Mouse (Mus musculus) neural tube, embryonic 11.5 days (tissue): ENCODE data around the gene Efcab14. TPM values are rescaled to one million over a fixed set of nuclear protein-coding genes. Genes with fewer than 3 reads are reported as not detected.
A peak's percentile ranks its signal among the peaks of the same experiment; 100 is the strongest.

Experiments
- ATAC-seq: fragments of 200-750 bp; cut with Nextera tagmentation; 2 replicates; pipeline ENCODE4 v1.8.0; 2017; ENCODE audit warnings: moderate number of reproducible peaks, mild to moderate bottlenecking, moderate TSS enrichment, moderate library complexity; ENCODE audit not compliant: insufficient read depth, low FRiP score, low TSS enrichment
- DNase-seq: peaks from one replicate; pipeline ENCODE4 v3.0.0-alpha.2; 2015; ENCODE audit warnings: low spot score
- H3K27ac ChIP-seq: fragments of 300-500 bp; sonication (generic); 2 replicates; pipeline ENCODE4 v1.5.1; 2014; ENCODE audit warnings: low read depth, mild to moderate bottlenecking, low read length
- H3K27me3 ChIP-seq: fragments of 300-500 bp; sonication (generic); 2 replicates; pipeline ENCODE4 v1.6.1; 2014; ENCODE audit warnings: mild to moderate bottlenecking, low read length, mixed read lengths; ENCODE audit not compliant: control insufficient read depth, insufficient read depth
- H3K36me3 ChIP-seq: fragments of 300-500 bp; sonication (generic); 2 replicates; pipeline ENCODE4 v1.6.1; 2014; ENCODE audit warnings: mild to moderate bottlenecking, low read length, moderate library complexity, mixed read lengths; ENCODE audit not compliant: control insufficient read depth, insufficient read depth
- H3K4me1 ChIP-seq: fragments of 300-500 bp; sonication (generic); 2 replicates; pipeline ENCODE4 v1.6.1; 2014; ENCODE audit warnings: low read length, mixed read lengths; ENCODE audit not compliant: control insufficient read depth, insufficient read depth
- H3K4me2 ChIP-seq: fragments of 300-500 bp; sonication (generic); 2 replicates; pipeline ENCODE4 v1.6.1; 2014; ENCODE audit warnings: low read depth, mild to moderate bottlenecking, moderate library complexity
- H3K4me3 ChIP-seq: fragments of 300-500 bp; sonication (generic); 2 replicates; pipeline ENCODE4 v1.5.1; 2014; ENCODE audit warnings: low read depth, low read length
- H3K9ac ChIP-seq: fragments of 300-500 bp; sonication (generic); 2 replicates; pipeline ENCODE4 v1.6.1; 2014; ENCODE audit warnings: mild to moderate bottlenecking, low read length
- H3K9me3 ChIP-seq: fragments of 300-500 bp; sonication (generic); 2 replicates; pipeline ENCODE4 v1.6.1; 2016; ENCODE audit warnings: low read length; ENCODE audit not compliant: control insufficient read depth
- WGBS: fragments of 180-500 bp; shearing (Covaris S2); extraction: QIAGEN DNeasy Blood & Tissue Kit; methylation state at CpG from one replicate; pipeline ENCODE4 v1.1.7; 2014; 5-methylcytosine and 5-hydroxymethylcytosine counted together
- polyA plus RNA-seq: library from polyadenylated mRNA; unstranded; fragments of >200 nt; fragmentation: Nextera tagmentation; extraction: Ambion mirVana; gene quantifications from 2 replicates; pipeline ENCODE4 v1.2.1, GENCODE M21; 2014

Gene Efcab14
- polyA plus RNA-seq, 1 experiment from 2014 or later, result 44.7 TPM

- Histone ChIP-seq H3K36me3 (no peaks in the 10 kb centered on the region), H3K27ac (no peak overlapping the region), H3K4me3 (no peak overlapping the region), H3K27me3 (no peaks in the 10 kb centered on the region), H3K9ac (no peak overlapping the region), H3K9me3 (no peaks in the 10 kb centered on the region), H3K4me2 (no peak overlapping the region), H3K4me1 (0 out of 2 replicates have a peak, but pooled peaks cover 2% of the 10 kb centered on the region)
- no peak for ATAC-seq
- 88% methylated on average over 5 of the region's 5 CpGs for WGBS
- no peak for DNase-seq
These were observed 3.8 kb upstream of the Efcab14 start for GRCm38 (mm10) chr4:115733746-115734145.

GRCm38 (mm10) chr4:115734867-115735266, 2.7 kb upstream of the Efcab14 start:
- 61% methylated on average over 4 of the region's 4 CpGs for WGBS
- Histone ChIP-seq H3K36me3 (no peaks in the 10 kb centered on the region), H3K4me3 (no peak overlapping the region), H3K9ac (no peak overlapping the region), H3K27me3 (no peaks in the 10 kb centered on the region), H3K4me1 (0 out of 2 replicates have a peak, but pooled peaks cover 2% of the 10 kb centered on the region), H3K9me3 (no peaks in the 10 kb centered on the region), H3K27ac (no peak overlapping the region), H3K4me2 (no peak overlapping the region)
- no peak for DNase-seq
- no peak for ATAC-seq

- DNase-seq, result no peak
- whole genome bisulfite sequencing, result 48% methylated on average over 13 of the region's 13 CpGs
- H3K27me3 ChIP-seq, result no peaks in the 10 kb centered on the region
These were observed 989 bp downstream of the Efcab14 start for GRCm38 (mm10) chr4:115738481-115738985.

GRCm38 (mm10) chr4:115742658-115743057, 5.1 kb downstream of the Efcab14 start:
- Histone ChIP-seq H3K36me3 (peaks cover 2% of the 10 kb centered on the region; the same call in 1 of the 2 replicates), H3K4me3 (no peak overlapping the region), H3K27ac (no peak overlapping the region), H3K4me1 (0 out of 2 replicates have a peak, but pooled peaks cover 2% of the 10 kb centered on the region), H3K9ac (no peak overlapping the region), H3K4me2 (no peak overlapping the region), H3K9me3 (no peaks in the 10 kb centered on the region), H3K27me3 (no peaks in the 10 kb centered on the region)
- no peak for DNase-seq
- no peak for ATAC-seq

More at GRCm38 (mm10) chr4:115738481-115738985, 989 bp downstream of the Efcab14 start:
- Histone ChIP-seq H3K9ac (peak overlapping the region; percentile 81), H3K4me3 (peak overlapping the region; percentile 81), H3K4me1 (0 out of 2 replicates have a peak, but pooled peaks cover 2% of the 10 kb centered on the region), H3K9me3 (no peaks in the 10 kb centered on the region), H3K4me2 (peak overlapping the region; percentile 73), H3K27ac (no peak overlapping the region), H3K36me3 (no peaks in the 10 kb centered on the region)
- ATAC-seq, result no peak

GRCm38 (mm10) chr4:115743096-115743495, 5.6 kb downstream of the Efcab14 start:
- H3K4me3 ChIP-seq, result no peak overlapping the region
- peaks cover 2% of the 10 kb centered on the region; the same call in 1 of the 2 replicates for H3K36me3 ChIP-seq
- H3K27ac ChIP-seq, result no peak overlapping the region
- DNase-seq, result no peak
- H3K9me3 ChIP-seq, result no peaks in the 10 kb centered on the region
- no peak for ATAC-seq
- WGBS, result 89% methylated on average over 4 of the region's 4 CpGs
- H3K4me1 ChIP-seq, result 0 out of 2 replicates have a peak, but pooled peaks cover 2% of the 10 kb centered on the region
- H3K9ac ChIP-seq, result no peak overlapping the region
- H3K27me3 ChIP-seq, result no peaks in the 10 kb centered on the region
- no peak overlapping the region for H3K4me2 ChIP-seq

- Histone ChIP-seq H3K27ac (no peak overlapping the region), H3K4me3 (no peak overlapping the region), H3K9ac (no peak overlapping the region), H3K27me3 (no peaks in the 10 kb centered on the region), H3K4me2 (no peak overlapping the region), H3K36me3 (peaks cover 2% of the 10 kb centered on the region), H3K9me3 (no peaks in the 10 kb centered on the region), H3K4me1 (no peaks in the 10 kb centered on the region)
- 21% methylated on average over 1 of the region's 1 CpGs for WGBS
- DNase-seq (no peak), ATAC-seq (no peak)
These were observed 10.6 kb downstream of the Efcab14 start for GRCm38 (mm10) chr4:115748181-115748580.

- Histone ChIP-seq H3K9ac (no peak overlapping the region), H3K9me3 (no peaks in the 10 kb centered on the region), H3K4me1 (no peaks in the 10 kb centered on the region), H3K27ac (no peak overlapping the region), H3K27me3 (no peaks in the 10 kb centered on the region), H3K4me2 (no peak overlapping the region), H3K4me3 (no peak overlapping the region), H3K36me3 (peaks cover 4% of the 10 kb centered on the region)
- WGBS, result 90% methylated on average over 1 of the region's 1 CpGs
- DNase-seq (no peak), ATAC-seq (no peak)
These were observed 11.8 kb downstream of the Efcab14 start for GRCm38 (mm10) chr4:115749336-115749735.

- DNase-seq, result no peak
- Histone ChIP-seq H3K4me2 (no peak overlapping the region), H3K4me3 (no peak overlapping the region), H3K36me3 (peaks cover 2% of the 10 kb centered on the region), H3K27ac (no peak overlapping the region), H3K9me3 (no peaks in the 10 kb centered on the region), H3K4me1 (no peaks in the 10 kb centered on the region), H3K9ac (no peak overlapping the region), H3K27me3 (no peaks in the 10 kb centered on the region)
- no peak for ATAC-seq
- 92% methylated on average over 3 of the region's 3 CpGs for WGBS
These were observed 16.6 kb downstream of the Efcab14 start for GRCm38 (mm10) chr4:115754101-115754500.

- no peaks in the 10 kb centered on the region for H3K9me3 ChIP-seq
- no peak for ATAC-seq
- DNase-seq, result no peak
- H3K27ac ChIP-seq, result no peak overlapping the region
- no peak overlapping the region for H3K9ac ChIP-seq
- H3K4me2 ChIP-seq, result no peak overlapping the region
- H3K4me1 ChIP-seq, result no peaks in the 10 kb centered on the region
- 95% methylated on average over 1 of the region's 1 CpGs for WGBS
- H3K4me3 ChIP-seq, result no peak overlapping the region
- peaks cover 2% of the 10 kb centered on the region for H3K36me3 ChIP-seq
- H3K27me3 ChIP-seq, result no peaks in the 10 kb centered on the region
These were observed 17.3 kb downstream of the Efcab14 start for GRCm38 (mm10) chr4:115754851-115755250.
